Mouse (Mus musculus): ENCODE results near the gene Slc27a3.

The Slc27a3 gene

GRCm38 (mm10) chr3:90389511-90390490 is at the start of gene Slc27a3:
Gene Slc27a3, minus strand, starts transcription at chr3:90389938.
- no peak for DNase-seq (ENCODE audit: low read depth)

- DNase-seq (ENCODE audit: low read depth): no peak
These were observed 47.4 kb upstream of the Slc27a3 start for GRCm38 (mm10) chr3:90437131-90437530.

GRCm38 (mm10) chr3:90434073-90434730 is 44.5 kb upstream of the Slc27a3 start:
- no peak for DNase-seq (ENCODE audit: low read depth)

- peak; percentile 97 for DNase-seq (ENCODE audit: low read depth)
These were observed 43.8 kb upstream of the Slc27a3 start, which contains the start of gene Ints3 for GRCm38 (mm10) chr3:90433381-90434020. Gene Ints3, minus strand, starts transcription at chr3:90433622.

GRCm38 (mm10) chr3:90432811-90433219 is 43.1 kb upstream of the Slc27a3 start:
- no peak for DNase-seq (ENCODE audit: low read depth)

GRCm38 (mm10) chr3:90432348-90432747 is 42.6 kb upstream of the Slc27a3 start:
- no peak for DNase-seq (ENCODE audit: low read depth)

GRCm38 (mm10) chr3:90429576-90429975 is 39.8 kb upstream of the Slc27a3 start:
- DNase-seq (ENCODE audit: low read depth): no peak

GRCm38 (mm10) chr3:90428186-90428585 is 38.4 kb upstream of the Slc27a3 start:
- no peak for DNase-seq (ENCODE audit: low read depth)

GRCm38 (mm10) chr3:90427574-90427973 is 37.8 kb upstream of the Slc27a3 start:
- DNase-seq (ENCODE audit: low read depth): no peak

GRCm38 (mm10) chr3:90425499-90425898 is 35.8 kb upstream of the Slc27a3 start:
- no peak for DNase-seq (ENCODE audit: low read depth)

- no peak for DNase-seq (ENCODE audit: low read depth)
These were observed 33.8 kb upstream of the Slc27a3 start for GRCm38 (mm10) chr3:90423549-90423948.

- no peak for DNase-seq (ENCODE audit: low read depth)
These were observed 31.0 kb upstream of the Slc27a3 start for GRCm38 (mm10) chr3:90420696-90421095.

- DNase-seq (ENCODE audit: low read depth): no peak
These were observed 23.3 kb upstream of the Slc27a3 start for GRCm38 (mm10) chr3:90413011-90413396.

- no peak for DNase-seq (ENCODE audit: low read depth)
These were observed 22.7 kb upstream of the Slc27a3 start for GRCm38 (mm10) chr3:90412312-90413010.

GRCm38 (mm10) chr3:90408721-90409120 is 19.0 kb upstream of the Slc27a3 start:
- DNase-seq (ENCODE audit: low read depth): no peak

- DNase-seq (ENCODE audit: low read depth): no peak
These were observed 16.7 kb upstream of the Slc27a3 start for GRCm38 (mm10) chr3:90406414-90406813.

GRCm38 (mm10) chr3:90404609-90405008 is 14.9 kb upstream of the Slc27a3 start:
- no peak for DNase-seq (ENCODE audit: low read depth)

- no peak for DNase-seq (ENCODE audit: low read depth)
These were observed 14.4 kb upstream of the Slc27a3 start for GRCm38 (mm10) chr3:90404121-90404520.

GRCm38 (mm10) chr3:90400993-90401392 is 11.3 kb upstream of the Slc27a3 start:
- DNase-seq (ENCODE audit: low read depth): no peak

GRCm38 (mm10) chr3:90395629-90396028 is 5.9 kb upstream of the Slc27a3 start:
- DNase-seq (ENCODE audit: low read depth): no peak

GRCm38 (mm10) chr3:90392661-90393060 is 2.9 kb upstream of the Slc27a3 start:
- DNase-seq (ENCODE audit: low read depth): no peak

- DNase-seq (ENCODE audit: low read depth): no peak
These were observed 2.2 kb upstream of the Slc27a3 start for GRCm38 (mm10) chr3:90391941-90392340.
